31 mouse cellular contexts compared by ENCODE assay signal in genomic region chr16:16862288-16862687, GRCm38 (mm10). TPM values are rescaled to one million over a fixed set of nuclear protein-coding genes. Genes with fewer than 3 reads are reported as not detected.
"Had no signal": no experiment of that assay in that cellular context is flagged by ENCODE, and none has a peak within 500 bp of the region (broad histone marks: within the 10 kb centered on the region; RNA-seq: fewer than 3 reads in every experiment).

No protein-coding gene starts in this region.

- H3K4me2 ChIP-seq: kidney, embryonic 15.5 days; lung, embryonic 15.5 days; midbrain, embryonic 13.5 days; neural tube, embryonic 13.5 days had no signal

- H3K27ac ChIP-seq: kidney, embryonic 15.5 days; left cerebral cortex, adult 2 months; liver, embryonic 14.5 days; lung, embryonic 15.5 days; midbrain, embryonic 10.5 days; midbrain, embryonic 13.5 days; neural tube, embryonic 13.5 days; stomach, postnatal 0 days had no signal

- H3K4me1 ChIP-seq: kidney, embryonic 15.5 days; lung, embryonic 15.5 days; midbrain, embryonic 10.5 days; midbrain, embryonic 13.5 days; neural tube, embryonic 13.5 days had no signal

- ATAC-seq: midbrain, embryonic 13.5 days; midbrain, embryonic 16.5 days had no signal

- DNase-seq: kidney, adult 11 months; kidney, adult 8-10 months; kidney, postnatal 10 days; kidney, postnatal 36 days; layer of hippocampus, postnatal 36 days; lung, adult 18-20 months; lung, postnatal 10 days; lung, postnatal 36 days; retina, postnatal 1 day; thymus, adult 2 months; thymus, postnatal 14 days; thymus, postnatal 4 days had no signal

- H3K9ac ChIP-seq: kidney, embryonic 15.5 days; liver, embryonic 14.5 days; lung, embryonic 15.5 days; midbrain, embryonic 13.5 days; neural tube, embryonic 13.5 days had no signal

- H3K4me3 ChIP-seq: kidney, embryonic 15.5 days; left cerebral cortex, adult 2 months; lung, embryonic 15.5 days; megakaryocyte, embryonic 14.5 days; midbrain, embryonic 10.5 days; midbrain, embryonic 13.5 days; myocyte; neural tube, embryonic 13.5 days had no signal

- H3K36me3 ChIP-seq: kidney, embryonic 15.5 days; lung, embryonic 15.5 days; midbrain, embryonic 10.5 days; midbrain, embryonic 13.5 days; neural tube, embryonic 13.5 days had no signal

- H3K27me3 ChIP-seq: kidney, embryonic 15.5 days; lung, embryonic 15.5 days; midbrain, embryonic 13.5 days; neural tube, embryonic 13.5 days had no signal

- H3K9me3 ChIP-seq: kidney, embryonic 15.5 days; lung, embryonic 15.5 days; megakaryocyte, embryonic 14.5 days; midbrain, embryonic 10.5 days; midbrain, embryonic 13.5 days; neural tube, embryonic 13.5 days had no signal

RNA-seq across cellular contexts. Expression of gene Igll1, which starts 1.5 kb away (rescaled TPM):
- total RNA-seq: layer of hippocampus, adult 8-10 months; layer of hippocampus, postnatal 10 days; layer of hippocampus, postnatal 36 days; left cerebral cortex, adult 2 months; left cerebral cortex, postnatal 10 days; left cerebral cortex, postnatal 36 days; liver, adult 2 months; monocyte, adult 5-6 weeks had no signal
- polyA plus RNA-seq: limb, embryonic 11.5 days; liver, adult 2 months; midbrain, embryonic 16.5 days; myocyte; neural tube, embryonic 13.5 days; stomach, postnatal 0 days had no signal

RNA-seq across cellular contexts. Expression of gene Vpreb1, which starts 8.4 kb away (rescaled TPM):
- total RNA-seq: left cerebral cortex, postnatal 10 days; liver, adult 2 months; monocyte, adult 5-6 weeks; neutrophil, adult 5-6 weeks had no signal

RNA-seq across cellular contexts. Expression of gene Spag6l, which starts 33.0 kb away (rescaled TPM):
- total RNA-seq: liver, adult 2 months; monocyte, adult 5-6 weeks had no signal
- polyA plus RNA-seq: limb, embryonic 11.5 days; liver, adult 2 months; myocyte had no signal
